Mouse (Mus musculus) MEL-GATA-1-ER (cell line): Measurements from ENCODE around the gene Phex.

Experiments used
- DNase-seq: peaks from one replicate; pipeline ENCODE4 v3.0.0-alpha.2; 2012; ENCODE audit warnings: low read depth; ENCODE audit errors: extremely low read depth

Phex gene

DNA sequence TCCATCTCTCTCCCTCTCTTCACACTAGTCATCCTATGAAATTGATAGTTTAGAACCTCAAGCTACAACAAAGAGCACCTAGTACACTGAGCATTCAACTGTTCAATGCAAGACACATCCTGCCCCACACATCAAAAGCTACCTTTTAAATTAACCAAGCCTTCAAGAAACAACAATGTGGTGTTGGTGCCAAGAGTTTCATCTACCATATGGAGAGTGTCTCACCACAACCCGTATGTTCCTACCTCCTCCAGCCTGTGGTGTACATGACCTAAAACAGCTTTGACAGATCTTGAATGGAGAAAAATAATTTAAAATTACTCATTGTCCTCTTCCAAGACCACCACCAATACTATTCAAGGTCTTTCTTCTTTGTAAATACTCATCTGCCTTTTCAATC, 106.9 kb downstream of the Phex start:
- no peak for DNase-seq

GRCm38 (mm10) chrX:157307411-157307810, 107.7 kb downstream of the Phex start:
- DNase-seq: peak; percentile 17

DNA sequence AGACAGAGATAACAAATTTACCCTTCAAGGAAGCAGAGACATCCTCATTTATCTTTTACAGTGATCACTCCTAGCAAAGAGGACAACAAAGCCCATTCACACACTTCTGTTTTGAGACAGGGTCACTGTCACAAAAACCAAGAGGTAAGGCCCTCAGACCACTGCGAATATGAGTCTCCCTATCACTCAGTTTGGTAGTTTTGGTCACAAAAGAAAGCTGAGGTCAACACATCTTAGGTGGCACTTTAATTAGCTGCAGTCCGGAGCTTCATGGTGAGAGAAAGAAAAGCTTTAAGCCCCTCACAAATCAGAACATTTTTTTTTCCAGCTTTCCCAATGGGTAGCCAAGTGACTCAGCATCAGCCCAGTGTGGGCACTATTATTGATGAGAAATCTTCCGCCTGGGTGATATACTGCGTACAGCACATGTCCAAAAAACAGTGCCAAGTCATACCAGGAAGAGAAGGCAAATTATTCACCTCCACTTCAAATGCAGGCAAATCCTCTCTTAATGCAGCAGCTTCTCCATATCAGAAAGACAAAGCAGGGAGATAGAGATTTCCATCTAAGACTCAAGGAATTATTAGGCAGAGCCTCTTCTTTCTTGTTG, 108.2 kb downstream of the Phex start:
- no peak for DNase-seq

DNA sequence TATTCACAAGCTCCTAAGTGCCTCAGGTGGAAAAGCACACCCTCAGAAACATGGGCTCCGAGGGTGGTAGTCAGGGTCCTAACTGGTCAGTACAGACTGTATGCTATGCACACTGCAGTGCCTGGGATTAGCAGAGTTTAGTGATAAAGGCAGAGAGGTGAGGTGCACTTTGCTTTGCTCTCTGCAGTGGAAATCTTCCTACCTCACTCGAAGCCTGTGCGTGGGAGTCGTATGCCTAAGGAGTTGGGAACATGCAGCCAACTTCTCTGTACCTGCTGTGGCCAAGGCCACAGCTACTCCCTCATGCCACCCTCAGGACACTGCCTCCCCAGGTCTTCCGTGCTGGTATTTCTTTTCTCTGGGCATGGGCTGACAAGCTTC, 109.3 kb downstream of the Phex start:
- DNase-seq: no peak

- DNase-seq: no peak
These were observed 109.8 kb downstream of the Phex start for GRCm38 (mm10) chrX:157305193-157305851.

DNA sequence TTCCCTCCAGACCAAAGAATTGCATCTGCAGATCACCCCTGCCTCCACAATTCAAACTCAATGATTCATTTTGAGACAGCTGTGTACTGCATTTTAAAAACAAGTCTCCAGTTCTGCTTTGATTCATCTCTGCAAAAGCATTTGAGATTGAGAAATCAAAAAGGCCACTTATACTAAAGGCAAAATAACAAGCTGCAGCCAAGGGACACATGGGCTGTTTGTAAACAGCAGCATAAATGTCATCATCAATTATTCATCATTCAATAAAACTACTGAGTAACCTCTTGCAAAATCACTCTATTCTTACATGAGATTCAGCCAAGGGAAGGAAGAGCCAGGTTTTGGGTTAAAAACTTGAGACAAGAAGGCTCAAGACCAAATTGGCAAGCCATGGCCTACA, 122.7 kb downstream of the Phex start:
- DNase-seq: no peak

DNA sequence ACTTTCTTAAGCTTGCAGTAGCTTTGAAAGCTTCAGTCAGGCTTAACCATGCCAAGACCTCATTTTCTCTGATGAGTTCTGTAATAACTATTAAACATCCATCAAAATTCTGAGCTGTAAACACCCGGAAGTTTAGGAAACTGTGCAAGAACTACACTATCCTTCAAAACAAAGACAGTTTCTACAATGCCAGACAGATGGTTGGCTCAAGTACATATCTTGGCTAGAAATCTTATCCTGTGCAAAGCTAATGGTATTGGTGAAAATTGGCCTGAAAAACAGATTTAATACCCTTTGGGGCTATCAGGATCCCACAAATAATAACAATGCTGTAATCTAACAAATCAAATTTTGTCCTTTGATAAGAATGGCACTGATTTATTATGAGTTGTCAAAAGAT, 138.5 kb downstream of the Phex start:
- no peak for DNase-seq

DNA sequence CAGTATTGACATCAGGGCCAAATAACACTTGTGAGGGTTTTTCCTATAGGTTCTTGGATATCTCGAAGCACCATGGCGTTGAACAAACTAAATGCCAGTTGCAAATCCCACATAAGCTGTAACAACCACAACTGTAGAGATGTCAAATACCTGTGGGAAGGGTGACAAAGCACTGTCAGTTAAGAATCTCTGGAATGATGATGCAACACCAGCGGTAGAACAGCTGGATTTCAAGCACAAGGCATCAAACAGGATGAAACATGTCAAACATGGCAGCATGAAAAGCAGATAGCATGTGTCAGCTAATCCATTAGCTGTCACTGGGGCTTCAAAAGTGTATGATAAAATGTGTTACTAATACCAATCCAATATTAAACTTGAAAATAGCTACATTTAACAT, 141.8 kb downstream of the Phex start:
- no peak for DNase-seq

DNA sequence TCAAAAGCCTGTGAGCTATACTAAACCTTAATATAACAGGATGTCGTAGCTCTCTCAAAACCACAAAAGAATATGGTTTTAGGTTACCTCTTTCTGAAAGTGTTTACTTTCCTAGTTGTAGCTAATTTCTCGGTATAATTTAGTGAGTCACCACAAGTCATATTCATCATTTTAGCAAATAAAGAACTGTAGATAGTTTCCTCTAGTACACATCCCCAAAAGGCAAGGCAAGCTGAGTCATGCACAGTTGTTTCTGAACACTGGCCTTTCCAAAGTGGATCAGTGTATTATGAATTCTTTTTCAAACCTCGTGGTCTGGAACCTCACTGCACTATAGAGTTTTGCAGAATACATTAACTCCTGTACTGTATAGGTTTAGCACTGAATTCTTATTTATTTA, 143.5 kb downstream of the Phex start:
- no peak for DNase-seq

DNA sequence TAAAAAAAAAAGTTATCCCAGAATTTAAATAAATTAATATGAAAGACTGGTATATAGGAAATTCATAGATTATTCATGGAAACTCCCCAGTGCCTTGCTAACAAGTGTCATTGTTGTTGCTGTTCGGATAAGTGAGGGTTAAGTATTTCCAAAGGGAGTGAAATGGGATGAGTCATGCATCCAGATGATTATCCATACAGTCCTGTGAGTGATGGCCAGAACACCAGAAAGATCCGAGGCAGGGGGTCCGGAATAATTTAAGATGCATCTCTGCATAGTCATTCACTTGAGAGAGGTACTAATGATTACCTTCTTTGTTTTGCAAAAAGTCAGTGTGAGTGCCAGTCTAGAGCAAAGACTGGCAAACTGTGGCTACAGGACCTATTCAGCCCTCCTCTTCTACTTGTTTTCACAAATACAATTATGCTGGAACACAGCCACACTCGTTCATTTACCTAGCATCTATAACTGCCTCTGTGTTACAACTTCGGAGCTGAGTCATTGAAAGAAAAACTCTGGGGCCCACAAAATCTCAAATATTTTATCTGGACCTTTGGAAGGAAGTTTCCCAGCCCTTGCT, 145.3 kb downstream of the Phex start:
- DNase-seq: no peak

DNA sequence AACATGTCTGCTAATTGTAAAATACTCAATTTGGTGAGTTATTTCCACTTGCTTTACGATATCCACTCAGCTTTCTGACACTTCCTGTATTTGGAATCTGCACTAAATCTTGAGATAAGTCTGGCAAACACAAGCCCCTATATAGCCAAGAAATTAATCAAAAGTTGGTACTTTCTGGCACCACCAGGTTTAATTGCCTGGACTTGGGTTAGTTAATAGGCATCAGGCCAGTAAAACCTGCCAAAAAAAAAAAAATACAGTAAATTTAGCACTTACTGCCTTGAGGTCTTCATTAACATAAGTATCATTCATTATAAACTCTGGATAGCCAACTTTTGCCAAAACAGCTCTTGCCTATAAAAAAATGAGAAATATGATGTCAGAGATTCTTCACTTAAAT, 147.0 kb downstream of the Phex start:
- DNase-seq: no peak

- no peak for DNase-seq
These were observed 212.4 kb downstream of the Phex start for GRCm38 (mm10) chrX:157202736-157203135.

GRCm38 (mm10) chrX:157184167-157184566, 230.9 kb downstream of the Phex start:
- DNase-seq: no peak

- DNase-seq: no peak
These were observed 234.3 kb downstream of the Phex start for GRCm38 (mm10) chrX:157180845-157181244.

- no peak for DNase-seq
These were observed 251.0 kb downstream of the Phex start for GRCm38 (mm10) chrX:157164142-157164541.

GRCm38 (mm10) chrX:157163394-157163793, 251.7 kb downstream of the Phex start:
- no peak for DNase-seq

DNA sequence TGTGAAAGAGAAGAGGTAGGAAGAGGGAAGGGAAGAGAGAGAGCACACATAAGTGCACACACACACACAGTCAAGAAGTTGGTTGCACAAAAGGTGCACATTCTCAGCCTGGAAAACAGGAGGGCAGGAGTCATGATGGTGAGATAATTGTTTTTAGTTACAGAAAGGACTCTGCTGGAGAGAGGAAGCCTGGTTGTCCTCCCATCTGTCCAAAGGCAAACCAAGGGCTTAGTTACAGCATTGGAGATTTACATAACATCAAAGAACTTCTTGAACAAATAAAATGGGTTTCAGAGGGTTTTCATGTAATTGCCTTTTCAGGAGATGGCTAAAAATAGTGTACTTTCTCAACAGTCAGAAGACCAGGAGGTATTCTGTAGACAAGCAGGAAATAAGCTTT, 270.4 kb downstream of the Phex start:
- DNase-seq: no peak

GRCm38 (mm10) chrX:157139601-157140000, 275.5 kb downstream of the Phex start:
- DNase-seq: no peak
